Mouse (Mus musculus): Measurements from ENCODE around the gene Nudt9. TPM values are rescaled to one million over a fixed set of nuclear protein-coding genes. Genes with fewer than 3 reads are reported as not detected.

Nudt9 gene
- polyA plus RNA-seq, 1 experiment from 2014 or later = 78.2 TPM

DNA sequence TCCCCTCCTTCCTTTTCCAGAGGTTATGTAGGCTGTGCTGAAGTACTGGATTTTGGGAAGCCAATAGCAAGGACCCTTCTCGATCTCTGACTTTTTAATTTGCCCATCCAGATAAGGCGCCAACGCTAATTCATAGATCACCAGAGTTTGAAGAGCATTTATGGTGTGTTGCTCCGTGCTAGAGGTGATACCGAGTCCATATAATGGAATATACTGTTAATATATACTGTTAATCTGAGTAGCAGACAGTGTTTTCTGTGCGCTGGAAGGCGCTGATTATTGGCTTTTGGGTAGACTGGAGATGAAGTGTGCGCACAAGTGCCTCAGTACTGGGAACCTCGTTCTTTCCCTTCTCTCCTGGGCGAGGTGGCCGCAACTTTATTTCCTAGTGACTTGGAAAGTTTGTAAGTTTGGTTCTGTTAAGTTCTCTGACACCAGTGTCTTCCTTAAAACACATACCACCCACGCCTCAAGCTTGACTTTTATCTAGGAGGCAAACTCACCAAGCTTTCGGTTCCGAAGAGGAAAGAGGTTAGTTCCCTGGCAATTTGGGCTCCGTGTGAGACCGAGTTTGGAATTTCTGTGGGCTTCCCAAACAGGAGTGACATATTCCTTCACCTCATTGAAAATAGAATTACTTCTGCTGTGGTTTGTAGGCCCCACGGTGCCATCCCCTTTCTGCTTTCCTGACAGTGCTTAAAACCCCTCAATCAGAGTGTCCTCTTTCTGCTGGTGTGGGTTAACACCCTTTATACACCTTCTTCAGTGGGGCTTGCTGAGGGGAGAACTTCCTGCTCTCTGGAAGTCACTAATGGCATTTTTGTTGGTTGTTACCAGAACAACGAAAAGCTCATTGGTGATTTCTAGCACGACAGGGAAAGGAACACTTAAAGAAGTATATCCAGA is 1.3 kb downstream of the Nudt9 start:
- Histone ChIP-seq H3K27me3 (ENCODE audit: control insufficient read depth, insufficient read depth, low read length) (no peaks in the 10 kb centered on the region), H3K4me3 (ENCODE audit: low read depth, low read length) (peak overlapping the region; percentile 83), H3K9me3 (ENCODE audit: control insufficient read depth, low read length) (no peaks in the 10 kb centered on the region), H3K4me1 (ENCODE audit: control insufficient read depth, insufficient read depth, low read length) (peaks cover 3% of the 10 kb centered on the region; the same call in 1 of the 2 replicates), H3K9ac (ENCODE audit: low read length) (peak overlapping the region; percentile 92), H3K27ac (ENCODE audit: low read depth, low read length) (peak overlapping the region; percentile 53; the same call in 1 of the 2 replicates), H3K36me3 (ENCODE audit: control insufficient read depth, insufficient read depth, low read length) (peaks cover 8% of the 10 kb centered on the region; the same call in 1 of the 2 replicates), H3K4me2 (ENCODE audit: low read depth) (peak overlapping the region; percentile 69)
- WGBS = 7% methylated on average over 19 of the region's 19 CpGs
- DNase-seq (ENCODE audit: low spot score) = peak; percentile 17
- ATAC-seq (ENCODE audit: insufficient read depth, low FRiP score, low TSS enrichment) = peak; percentile 22; the same call in 1 of the 2 replicates

- 42% methylated on average over 4 of the region's 4 CpGs for WGBS
- DNase-seq (ENCODE audit: low spot score) (no peak), ATAC-seq (ENCODE audit: insufficient read depth, low FRiP score, low TSS enrichment) (no peak)
- peaks cover 3% of the 10 kb centered on the region; the same call in 1 of the 2 replicates for H3K4me1 ChIP-seq (ENCODE audit: control insufficient read depth, insufficient read depth, low read length)
- peaks cover 8% of the 10 kb centered on the region; the same call in 1 of the 2 replicates for H3K36me3 ChIP-seq (ENCODE audit: control insufficient read depth, insufficient read depth, low read length)
- peak overlapping the region; percentile 69 for H3K4me2 ChIP-seq (ENCODE audit: low read depth)
- H3K4me3 ChIP-seq (ENCODE audit: low read depth, low read length) = no peak overlapping the region
- H3K27ac ChIP-seq (ENCODE audit: low read depth, low read length) = no peak overlapping the region
- H3K9me3 ChIP-seq (ENCODE audit: control insufficient read depth, low read length) = no peaks in the 10 kb centered on the region
- no peak overlapping the region for H3K9ac ChIP-seq (ENCODE audit: low read length)
- no peaks in the 10 kb centered on the region for H3K27me3 ChIP-seq (ENCODE audit: control insufficient read depth, insufficient read depth, low read length)
Measured at GRCm38 (mm10) chr5:104048139-104048538, 2.0 kb downstream of the Nudt9 start.

DNA sequence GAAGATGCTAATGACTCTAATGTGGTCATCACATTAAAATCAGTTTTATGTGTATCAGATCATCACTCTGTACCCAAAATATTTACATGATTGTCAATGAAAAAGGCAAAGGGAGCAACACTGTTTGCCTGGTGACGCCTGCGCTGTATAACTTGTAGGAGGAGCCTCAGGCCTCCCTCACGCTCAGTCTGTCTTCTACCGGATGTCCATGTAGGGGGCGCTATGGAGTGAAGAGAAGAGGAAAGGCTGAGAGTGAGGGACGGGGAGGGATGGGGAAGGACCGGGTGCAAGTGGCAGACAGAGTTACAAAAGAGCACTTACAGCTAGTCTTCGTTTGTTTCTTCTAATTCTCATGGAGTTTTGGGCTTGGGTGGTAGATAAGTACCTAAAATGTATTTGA is 6.8 kb downstream of the Nudt9 start:
- Histone ChIP-seq H3K4me1 (ENCODE audit: control insufficient read depth, insufficient read depth, low read length) (peaks cover under 1% of the 10 kb centered on the region; the same call in 1 of the 2 replicates), H3K9me3 (ENCODE audit: control insufficient read depth, low read length) (no peaks in the 10 kb centered on the region), H3K27me3 (ENCODE audit: control insufficient read depth, insufficient read depth, low read length) (no peaks in the 10 kb centered on the region), H3K27ac (ENCODE audit: low read depth, low read length) (no peak overlapping the region), H3K4me3 (ENCODE audit: low read depth, low read length) (no peak overlapping the region), H3K9ac (ENCODE audit: low read length) (no peak overlapping the region), H3K4me2 (ENCODE audit: low read depth) (no peak overlapping the region), H3K36me3 (ENCODE audit: control insufficient read depth, insufficient read depth, low read length) (peaks cover 8% of the 10 kb centered on the region; the same call in 1 of the 2 replicates)
- ATAC-seq (ENCODE audit: insufficient read depth, low FRiP score, low TSS enrichment) = no peak
- WGBS = 67% methylated on average over 8 of the region's 8 CpGs
- peak; percentile 17 for DNase-seq (ENCODE audit: low spot score)

DNA sequence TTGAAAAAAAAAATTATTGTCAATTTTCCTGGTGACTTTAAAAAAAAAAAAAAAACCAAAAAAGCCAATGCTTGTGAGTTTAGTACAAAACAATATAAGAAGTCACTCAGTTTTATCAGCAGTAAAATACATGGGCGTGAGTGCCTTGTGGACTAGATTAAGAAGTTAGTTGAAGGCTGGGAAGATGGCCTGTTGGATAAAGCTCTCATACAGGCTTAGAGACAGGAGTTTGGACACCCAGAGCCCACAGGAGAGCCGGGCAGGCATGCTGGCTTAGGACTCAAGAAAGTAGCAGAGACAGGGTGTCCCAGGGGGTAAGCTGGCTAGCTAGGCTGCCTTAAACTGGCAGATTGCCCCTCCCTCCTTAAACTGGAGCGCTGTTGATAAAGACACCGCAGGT is 8.8 kb downstream of the Nudt9 start:
- Histone ChIP-seq H3K27me3 (ENCODE audit: control insufficient read depth, insufficient read depth, low read length) (no peaks in the 10 kb centered on the region), H3K4me3 (ENCODE audit: low read depth, low read length) (no peak overlapping the region), H3K4me2 (ENCODE audit: low read depth) (no peak overlapping the region), H3K9ac (ENCODE audit: low read length) (no peak overlapping the region), H3K36me3 (ENCODE audit: control insufficient read depth, insufficient read depth, low read length) (peaks cover 8% of the 10 kb centered on the region; the same call in 1 of the 2 replicates), H3K9me3 (ENCODE audit: control insufficient read depth, low read length) (no peaks in the 10 kb centered on the region), H3K27ac (ENCODE audit: low read depth, low read length) (no peak overlapping the region), H3K4me1 (ENCODE audit: control insufficient read depth, insufficient read depth, low read length) (no peaks in the 10 kb centered on the region)
- DNase-seq (ENCODE audit: low spot score) (no peak), ATAC-seq (ENCODE audit: insufficient read depth, low FRiP score, low TSS enrichment) (no peak)
- 95% methylated on average over 4 of the region's 4 CpGs for WGBS

DNA sequence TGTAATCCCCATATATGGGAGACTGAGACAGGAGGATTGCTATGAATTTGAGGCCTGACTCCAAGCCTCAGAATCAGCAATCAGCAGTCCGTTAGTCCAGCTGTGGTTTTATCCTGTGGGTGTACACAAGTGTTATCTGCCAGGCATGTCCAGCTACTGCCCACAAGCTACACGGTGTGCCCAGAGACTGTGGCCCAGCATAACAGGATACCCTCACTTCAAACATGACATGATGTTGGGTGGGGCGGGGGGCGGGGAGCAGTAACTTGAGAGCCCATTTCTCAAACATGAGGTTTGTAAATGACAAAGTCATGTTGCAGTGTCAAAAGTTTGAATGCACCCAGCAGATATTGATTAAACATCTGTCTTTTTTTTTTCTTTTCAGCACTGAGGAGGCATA is 9.7 kb downstream of the Nudt9 start:
- peaks cover 9% of the 10 kb centered on the region; the same call in 1 of the 2 replicates for H3K36me3 ChIP-seq (ENCODE audit: control insufficient read depth, insufficient read depth, low read length)

DNA sequence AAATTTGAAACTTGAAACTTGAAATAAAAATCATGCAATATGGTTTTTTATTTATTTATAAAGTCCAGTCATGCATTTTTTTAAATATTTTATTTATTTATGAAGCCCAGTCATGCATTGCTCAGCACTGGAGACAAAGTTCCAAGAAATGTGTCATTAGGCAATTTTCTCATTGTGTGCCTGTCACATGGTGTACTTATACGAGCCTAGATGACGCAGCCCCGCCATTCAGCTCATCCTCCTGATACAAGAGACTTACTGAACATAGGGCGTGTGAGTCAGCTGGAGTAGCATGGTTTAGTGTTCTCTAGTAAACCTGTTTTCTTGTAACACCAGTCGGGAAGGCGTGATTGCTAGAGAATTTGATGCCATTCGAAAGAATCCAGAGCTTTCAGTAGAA is 10.2 kb downstream of the Nudt9 start:
- Histone ChIP-seq H3K36me3 (ENCODE audit: control insufficient read depth, insufficient read depth, low read length) (peaks cover 7% of the 10 kb centered on the region; the same call in 1 of the 2 replicates), H3K9ac (ENCODE audit: low read length) (no peak overlapping the region), H3K9me3 (ENCODE audit: control insufficient read depth, low read length) (no peaks in the 10 kb centered on the region), H3K4me1 (ENCODE audit: control insufficient read depth, insufficient read depth, low read length) (no peaks in the 10 kb centered on the region), H3K27me3 (ENCODE audit: control insufficient read depth, insufficient read depth, low read length) (no peaks in the 10 kb centered on the region), H3K27ac (ENCODE audit: low read depth, low read length) (no peak overlapping the region), H3K4me3 (ENCODE audit: low read depth, low read length) (no peak overlapping the region), H3K4me2 (ENCODE audit: low read depth) (no peak overlapping the region)
- ATAC-seq (ENCODE audit: insufficient read depth, low FRiP score, low TSS enrichment) (no peak), DNase-seq (ENCODE audit: low spot score) (no peak)
- 89% methylated on average over 7 of the region's 7 CpGs for WGBS

More for the DNA sequence above, 9.7 kb downstream of the Nudt9 start:
- ATAC-seq (ENCODE audit: insufficient read depth, low FRiP score, low TSS enrichment) (no peak), DNase-seq (ENCODE audit: low spot score) (no peak)
- H3K9me3 ChIP-seq (ENCODE audit: control insufficient read depth, low read length) = no peaks in the 10 kb centered on the region
- H3K4me1 ChIP-seq (ENCODE audit: control insufficient read depth, insufficient read depth, low read length) = no peaks in the 10 kb centered on the region
- H3K9ac ChIP-seq (ENCODE audit: low read length) = no peak overlapping the region
- 94% methylated on average over 4 of the region's 4 CpGs for WGBS
- H3K27me3 ChIP-seq (ENCODE audit: control insufficient read depth, insufficient read depth, low read length) = no peaks in the 10 kb centered on the region
- H3K27ac ChIP-seq (ENCODE audit: low read depth, low read length) = no peak overlapping the region
- H3K4me3 ChIP-seq (ENCODE audit: low read depth, low read length) = no peak overlapping the region
- no peak overlapping the region for H3K4me2 ChIP-seq (ENCODE audit: low read depth)

GRCm38 (mm10) chr5:104058021-104058420 is 11.9 kb downstream of the Nudt9 start:
- peak; percentile 42 for DNase-seq (ENCODE audit: low spot score)
- Histone ChIP-seq H3K4me2 (ENCODE audit: low read depth) (no peak overlapping the region), H3K9ac (ENCODE audit: low read length) (no peak overlapping the region), H3K4me3 (ENCODE audit: low read depth, low read length) (no peak overlapping the region), H3K4me1 (ENCODE audit: control insufficient read depth, insufficient read depth, low read length) (no peaks in the 10 kb centered on the region), H3K36me3 (ENCODE audit: control insufficient read depth, insufficient read depth, low read length) (peaks cover 7% of the 10 kb centered on the region; the same call in 1 of the 2 replicates), H3K27ac (ENCODE audit: low read depth, low read length) (no peak overlapping the region), H3K27me3 (ENCODE audit: control insufficient read depth, insufficient read depth, low read length) (no peaks in the 10 kb centered on the region), H3K9me3 (ENCODE audit: control insufficient read depth, low read length) (no peaks in the 10 kb centered on the region)
- WGBS = 65% methylated on average over 15 of the region's 15 CpGs
- no peak for ATAC-seq (ENCODE audit: insufficient read depth, low FRiP score, low TSS enrichment)

GRCm38 (mm10) chr5:104059628-104060027 is 13.5 kb downstream of the Nudt9 start:
- no peak overlapping the region for H3K9ac ChIP-seq (ENCODE audit: low read length)

More at GRCm38 (mm10) chr5:104059628-104060027, 13.5 kb downstream of the Nudt9 start:
- Histone ChIP-seq H3K27me3 (ENCODE audit: control insufficient read depth, insufficient read depth, low read length) (no peaks in the 10 kb centered on the region), H3K4me1 (ENCODE audit: control insufficient read depth, insufficient read depth, low read length) (no peaks in the 10 kb centered on the region), H3K4me3 (ENCODE audit: low read depth, low read length) (no peak overlapping the region), H3K36me3 (ENCODE audit: control insufficient read depth, insufficient read depth, low read length) (peaks cover 7% of the 10 kb centered on the region; the same call in 1 of the 2 replicates), H3K9me3 (ENCODE audit: control insufficient read depth, low read length) (no peaks in the 10 kb centered on the region), H3K27ac (ENCODE audit: low read depth, low read length) (no peak overlapping the region), H3K4me2 (ENCODE audit: low read depth) (no peak overlapping the region)
- DNase-seq (ENCODE audit: low spot score) = peak; percentile 13
- 65% methylated on average over 9 of the region's 9 CpGs for WGBS
- no peak; the same call in 1 of the 2 replicates for ATAC-seq (ENCODE audit: insufficient read depth, low FRiP score, low TSS enrichment)
